Mouse (Mus musculus): ENCODE results near the gene Wars2.

Gene Wars2

DNA sequence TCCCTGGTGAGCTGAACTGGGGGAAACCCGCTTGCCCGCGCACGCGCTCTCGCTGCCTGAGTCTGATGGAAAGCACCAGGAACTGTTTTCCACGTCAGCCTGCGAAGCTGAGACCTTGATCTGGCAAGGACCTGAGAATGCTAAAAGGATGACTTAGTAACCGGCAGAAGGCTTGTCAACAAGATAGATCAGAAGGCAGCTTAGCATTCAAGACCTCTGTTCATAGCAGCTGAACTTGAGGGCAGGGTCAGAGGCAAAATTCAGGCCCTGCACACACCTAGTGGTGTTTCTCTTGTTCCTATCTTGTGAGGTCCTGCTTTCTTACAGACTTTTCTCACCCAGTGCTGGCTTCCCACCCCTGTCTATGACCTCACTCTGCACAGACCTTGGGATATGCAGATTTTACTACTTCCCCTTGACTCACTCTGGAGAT, 122.6 kb downstream of the Wars2 start:
- DNase-seq (ENCODE audit: extremely low spot score, low spot score): peak; percentile 41

DNA sequence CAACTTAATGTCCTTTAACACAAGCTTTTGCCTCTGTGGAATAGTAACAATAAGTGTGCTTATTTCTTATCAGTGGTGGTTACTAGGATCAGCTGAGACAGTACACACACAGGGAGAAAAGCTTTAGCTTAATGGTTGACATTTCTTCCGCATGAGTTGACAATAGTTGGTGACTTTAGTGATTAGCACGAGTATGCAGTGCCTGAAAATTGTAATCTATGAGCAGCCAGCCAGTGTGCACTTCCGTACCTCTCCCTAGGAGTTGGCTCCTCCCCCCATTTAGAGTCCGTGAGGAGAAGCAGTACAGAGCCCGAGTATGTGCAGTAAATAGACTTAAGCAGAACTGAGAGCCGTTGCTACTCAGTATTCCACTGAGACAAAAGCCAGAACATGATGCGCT, 123.8 kb downstream of the Wars2 start:
- no peak for DNase-seq (ENCODE audit: extremely low spot score, low spot score)

DNA sequence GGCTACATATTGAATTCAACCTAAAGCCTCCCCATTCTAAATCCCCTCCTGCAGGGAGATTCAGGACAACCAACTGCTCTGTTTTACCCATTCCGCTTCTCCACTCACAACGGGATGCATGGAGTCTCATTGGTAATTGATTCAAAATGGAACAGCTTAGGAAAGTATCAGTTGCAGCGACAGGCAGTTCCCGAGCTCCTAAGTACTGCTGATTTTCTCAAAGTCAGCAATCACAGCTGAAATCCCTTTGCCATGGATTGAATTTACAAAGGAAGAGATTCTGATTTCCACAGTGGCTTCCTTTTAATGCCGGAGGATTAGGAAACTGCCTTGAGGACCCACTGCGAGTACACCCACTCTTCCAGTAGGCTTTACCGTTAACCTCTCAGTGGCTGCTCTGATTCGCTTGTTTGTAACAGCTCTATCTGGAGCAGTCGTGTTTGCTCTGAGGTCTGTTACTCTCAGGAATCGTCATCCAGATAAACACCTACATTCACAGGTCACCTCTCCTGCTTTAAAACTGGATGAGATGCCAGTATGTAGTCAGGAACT, 126.0 kb downstream of the Wars2 start:
- DNase-seq (ENCODE audit: extremely low spot score, low spot score): no peak

- no peak for DNase-seq (ENCODE audit: extremely low spot score, low spot score)
Measured at GRCm38 (mm10) chr3:99277973-99278580, 137.2 kb downstream of the Wars2 start.

DNA sequence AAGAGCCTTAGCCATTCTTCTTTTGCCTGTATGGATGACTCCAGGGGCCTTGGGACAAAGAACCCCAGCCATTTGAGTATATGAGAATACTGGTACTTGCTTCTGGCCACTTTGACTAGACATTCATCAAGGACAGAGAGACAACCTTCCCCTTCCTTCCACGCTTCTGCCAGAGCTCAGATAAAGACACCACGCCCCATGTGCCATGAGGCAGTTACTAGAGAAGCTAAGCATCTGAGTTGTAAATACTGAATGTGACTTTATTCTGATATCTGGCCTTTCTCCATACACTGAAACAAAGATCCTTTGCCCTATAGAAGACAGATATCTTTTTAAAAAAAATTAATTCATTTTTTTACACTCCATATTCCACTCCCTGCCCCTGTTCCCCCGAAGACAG, 138.8 kb downstream of the Wars2 start:
- DNase-seq (ENCODE audit: extremely low spot score, low spot score): no peak

GRCm38 (mm10) chr3:99281453-99281852, 140.6 kb downstream of the Wars2 start:
- no peak for DNase-seq (ENCODE audit: extremely low spot score, low spot score)

- no peak for DNase-seq (ENCODE audit: extremely low spot score, low spot score)
Measured at GRCm38 (mm10) chr3:99288302-99288701, 147.4 kb downstream of the Wars2 start.

Measured in neural tube, embryonic 10.5 days (tissue).